Mouse (Mus musculus): ENCODE results near the gene Mpzl1. TPM values are rescaled to one million over a fixed set of nuclear protein-coding genes. Genes with fewer than 3 reads are reported as not detected.

The Mpzl1 gene
- total and polyA plus RNA-seq, 2 experiments from 2014 or later = 17.9 to 57.5 TPM

DNA sequence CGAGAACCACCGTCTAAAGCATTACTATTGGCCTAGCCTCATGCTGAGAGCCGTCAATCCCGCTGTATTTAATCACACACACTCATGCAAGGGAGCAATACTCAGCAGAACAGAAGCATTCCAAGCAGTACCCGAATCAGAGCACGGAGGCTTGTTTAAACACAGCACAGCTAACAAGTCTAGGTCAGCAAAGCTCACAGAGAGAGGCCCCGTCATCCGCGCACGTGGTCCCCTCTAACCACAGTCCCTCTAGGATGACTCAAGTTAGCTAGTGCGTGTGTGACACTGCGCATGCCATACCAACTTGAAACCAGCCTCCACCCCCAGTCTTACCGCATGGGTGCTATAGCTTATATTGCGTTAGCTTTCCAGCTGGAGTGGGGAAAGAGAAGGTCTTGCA lies 31.1 kb downstream of the Mpzl1 start:
- Histone ChIP-seq H3K4me3 (ENCODE audit: low read depth, low read length) (no peak overlapping the region), H3K36me3 (replicated peaks; ENCODE audit: control insufficient read depth, insufficient read depth, low read length) (peaks cover 47% of the 10 kb centered on the region), H3K4me1 (ENCODE audit: control insufficient read depth, insufficient read depth) (peaks cover 8% of the 10 kb centered on the region; the same call in 1 of the 2 replicates), H3K27me3 (ENCODE audit: control insufficient read depth, insufficient read depth, low read length) (no peaks in the 10 kb centered on the region), H3K9ac (replicated peaks; ENCODE audit: low read depth, low read length) (no peak overlapping the region), H3K4me2 (ENCODE audit: low read depth, low read length) (no peak overlapping the region), H3K27ac (ENCODE audit: low read depth) (no peak overlapping the region), H3K9me3 (replicated peaks; ENCODE audit: control insufficient read depth, low read length) (no peaks in the 10 kb centered on the region)
- ATAC-seq (ENCODE audit: insufficient read depth, low read depth) (no peak), DNase-seq (ENCODE audit: low spot score) (no peak)
- no peak for TF ChIP-seq EP300 (IDR thresholded peaks at IDR 0.05; ENCODE audit: low read depth)
- no peak for TF ChIP-seq CTCF (IDR thresholded peaks at IDR 0.05; ENCODE audit: low read depth)
- WGBS = 91% methylated on average over 14 of the region's 14 CpGs

DNA sequence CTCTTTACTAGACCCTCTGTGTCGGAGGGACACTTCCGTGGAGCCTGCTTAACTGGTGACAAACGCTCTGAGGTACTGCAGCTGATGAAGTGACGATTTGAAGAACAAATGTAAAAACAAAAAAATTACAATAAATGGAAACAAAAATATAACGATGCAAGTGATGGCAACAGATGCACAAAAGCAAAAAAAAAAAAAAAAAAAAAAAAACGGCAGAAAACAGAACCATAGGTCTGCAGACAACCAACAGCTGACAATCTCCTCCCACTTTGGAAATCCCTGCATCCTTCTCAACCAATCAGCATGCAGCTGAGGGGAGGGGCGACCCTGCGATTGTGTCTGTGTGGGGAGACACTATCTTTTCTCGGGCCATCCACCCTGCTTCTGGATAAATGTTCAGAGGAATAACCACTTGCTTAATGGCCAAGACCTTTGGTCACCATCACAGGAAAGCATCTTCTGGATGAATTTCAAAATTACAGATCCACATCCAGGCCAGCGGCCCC lies 32.5 kb downstream of the Mpzl1 start:
- no peak for DNase-seq (ENCODE audit: low spot score)
- 76% methylated on average over 10 of the region's 10 CpGs for WGBS
- H3K36me3 ChIP-seq (replicated peaks; ENCODE audit: control insufficient read depth, insufficient read depth, low read length) = peaks cover 41% of the 10 kb centered on the region
- H3K9me3 ChIP-seq (replicated peaks; ENCODE audit: control insufficient read depth, low read length) = no peaks in the 10 kb centered on the region
- H3K4me1 ChIP-seq (ENCODE audit: control insufficient read depth, insufficient read depth) = peaks cover 8% of the 10 kb centered on the region; the same call in 1 of the 2 replicates
- no peak overlapping the region for H3K4me3 ChIP-seq (ENCODE audit: low read depth, low read length)
- H3K9ac ChIP-seq (replicated peaks; ENCODE audit: low read depth, low read length) = no peak overlapping the region
- H3K27ac ChIP-seq (ENCODE audit: low read depth) = no peak overlapping the region
- H3K27me3 ChIP-seq (ENCODE audit: control insufficient read depth, insufficient read depth, low read length) = no peaks in the 10 kb centered on the region
- no peak overlapping the region for H3K4me2 ChIP-seq (ENCODE audit: low read depth, low read length)
- ATAC-seq (ENCODE audit: insufficient read depth, low read depth) = no peak
- TF ChIP-seq EP300 (IDR thresholded peaks at IDR 0.05; ENCODE audit: low read depth) (no peak), CTCF (IDR thresholded peaks at IDR 0.05; ENCODE audit: low read depth) (no peak)

GRCm38 (mm10) chr1:165594699-165595421 lies 39.5 kb downstream of the Mpzl1 start:
- no peak overlapping the region for H3K27ac ChIP-seq (ENCODE audit: low read depth)
- TF ChIP-seq EP300 (IDR thresholded peaks at IDR 0.05; ENCODE audit: low read depth) (no peak), CTCF (IDR thresholded peaks at IDR 0.05; ENCODE audit: low read depth) (no peak)
- no peak for ATAC-seq (ENCODE audit: insufficient read depth, low read depth)
- H3K27me3 ChIP-seq (ENCODE audit: control insufficient read depth, insufficient read depth, low read length) = no peaks in the 10 kb centered on the region
- peaks cover 11% of the 10 kb centered on the region; the same call in 1 of the 2 replicates for H3K4me1 ChIP-seq (ENCODE audit: control insufficient read depth, insufficient read depth)
- no peak for DNase-seq (ENCODE audit: low spot score)
- H3K9me3 ChIP-seq (replicated peaks; ENCODE audit: control insufficient read depth, low read length) = no peaks in the 10 kb centered on the region
- WGBS = 80% methylated on average over 15 of the region's 15 CpGs
- H3K36me3 ChIP-seq (replicated peaks; ENCODE audit: control insufficient read depth, insufficient read depth, low read length) = peaks cover 34% of the 10 kb centered on the region
- H3K9ac ChIP-seq (replicated peaks; ENCODE audit: low read depth, low read length) = no peak overlapping the region
- H3K4me2 ChIP-seq (ENCODE audit: low read depth, low read length) = no peak overlapping the region
- no peak overlapping the region for H3K4me3 ChIP-seq (ENCODE audit: low read depth, low read length)

GRCm38 (mm10) chr1:165592295-165593082 lies 41.8 kb downstream of the Mpzl1 start:
- TF ChIP-seq EP300 (IDR thresholded peaks at IDR 0.05; ENCODE audit: low read depth) = no peak
- TF ChIP-seq CTCF (IDR thresholded peaks at IDR 0.05; ENCODE audit: low read depth) = no peak
- Histone ChIP-seq H3K27ac (ENCODE audit: low read depth) (peak overlapping the region; percentile 41; the same call in 1 of the 2 replicates), H3K27me3 (ENCODE audit: control insufficient read depth, insufficient read depth, low read length) (no peaks in the 10 kb centered on the region), H3K36me3 (replicated peaks; ENCODE audit: control insufficient read depth, insufficient read depth, low read length) (peaks cover 30% of the 10 kb centered on the region), H3K4me2 (ENCODE audit: low read depth, low read length) (no peak overlapping the region), H3K4me3 (ENCODE audit: low read depth, low read length) (no peak overlapping the region), H3K9me3 (replicated peaks; ENCODE audit: control insufficient read depth, low read length) (no peaks in the 10 kb centered on the region), H3K4me1 (ENCODE audit: control insufficient read depth, insufficient read depth) (peaks cover 34% of the 10 kb centered on the region), H3K9ac (replicated peaks; ENCODE audit: low read depth, low read length) (no peak overlapping the region)
- ATAC-seq (ENCODE audit: insufficient read depth, low read depth) (no peak), DNase-seq (ENCODE audit: low spot score) (no peak)
- WGBS = 59% methylated on average over 14 of the region's 14 CpGs

GRCm38 (mm10) chr1:165590760-165591159 lies 43.6 kb downstream of the Mpzl1 start:
- Histone ChIP-seq H3K36me3 (replicated peaks; ENCODE audit: control insufficient read depth, insufficient read depth, low read length) (peaks cover 22% of the 10 kb centered on the region), H3K27me3 (ENCODE audit: control insufficient read depth, insufficient read depth, low read length) (no peaks in the 10 kb centered on the region), H3K4me1 (ENCODE audit: control insufficient read depth, insufficient read depth) (peaks cover 41% of the 10 kb centered on the region), H3K9me3 (replicated peaks; ENCODE audit: control insufficient read depth, low read length) (no peaks in the 10 kb centered on the region), H3K4me3 (ENCODE audit: low read depth, low read length) (no peak overlapping the region), H3K27ac (ENCODE audit: low read depth) (peak overlapping the region; percentile 85), H3K4me2 (ENCODE audit: low read depth, low read length) (no peak overlapping the region), H3K9ac (replicated peaks; ENCODE audit: low read depth, low read length) (no peak overlapping the region)
- WGBS = 30% methylated on average over 8 of the region's 8 CpGs
- TF ChIP-seq EP300 (IDR thresholded peaks at IDR 0.05; ENCODE audit: low read depth) (no peak), CTCF (IDR thresholded peaks at IDR 0.05; ENCODE audit: low read depth) (no peak)
- no peak for ATAC-seq (ENCODE audit: insufficient read depth, low read depth)
- no peak for DNase-seq (ENCODE audit: low spot score)
